Mouse (Mus musculus) frontal cortex, postnatal 36 days (tissue): ENCODE data around the gene Sp6.

Source experiments
- DNase-seq, 2 experiments: peaks; one replicate each; pipeline ENCODE4 v3.0.0; 2022; ENCODE audit warnings: low spot score in 2 of 2

Sp6 gene

GRCm38 (mm10) chr11:97021873-97022484, 8.8 kb downstream of the Sp6 start:
- DNase-seq = peak; percentile 39 to 48

- no peak for DNase-seq
Observed at GRCm38 (mm10) chr11:97024977-97025376, 11.8 kb downstream of the Sp6 start.

DNA sequence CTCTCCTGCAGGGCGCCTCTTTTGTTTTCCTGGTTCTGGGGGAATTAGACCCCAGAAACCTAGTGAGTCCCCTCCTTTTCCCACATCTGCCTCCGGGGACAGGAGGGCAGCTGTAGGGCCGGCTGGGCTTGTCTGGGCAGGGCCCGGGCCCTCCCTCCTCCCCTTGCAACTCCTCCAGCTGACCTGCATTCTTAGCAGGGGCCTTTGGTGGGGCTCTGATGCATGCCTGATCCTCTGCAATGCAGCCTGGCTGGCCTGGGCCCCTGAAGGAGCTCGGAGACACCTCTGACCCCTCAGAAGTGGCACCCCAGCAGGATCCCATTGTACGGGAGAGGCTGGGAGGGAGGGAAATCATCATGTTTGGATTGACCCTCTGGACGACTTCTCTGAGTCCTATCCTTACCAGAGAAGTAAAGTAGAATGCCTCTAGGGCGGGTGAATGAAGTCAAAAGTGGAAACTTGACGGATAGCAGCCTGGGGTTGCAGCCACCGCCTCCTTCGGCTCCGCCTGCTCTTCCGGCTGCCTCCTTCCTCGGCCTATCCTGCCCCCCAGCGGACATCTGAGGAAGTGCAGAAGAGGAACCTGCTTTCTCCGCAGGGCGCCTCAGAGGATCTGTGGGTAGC, 12.6 kb downstream of the Sp6 start:
- DNase-seq = peak; percentile 83

DNA sequence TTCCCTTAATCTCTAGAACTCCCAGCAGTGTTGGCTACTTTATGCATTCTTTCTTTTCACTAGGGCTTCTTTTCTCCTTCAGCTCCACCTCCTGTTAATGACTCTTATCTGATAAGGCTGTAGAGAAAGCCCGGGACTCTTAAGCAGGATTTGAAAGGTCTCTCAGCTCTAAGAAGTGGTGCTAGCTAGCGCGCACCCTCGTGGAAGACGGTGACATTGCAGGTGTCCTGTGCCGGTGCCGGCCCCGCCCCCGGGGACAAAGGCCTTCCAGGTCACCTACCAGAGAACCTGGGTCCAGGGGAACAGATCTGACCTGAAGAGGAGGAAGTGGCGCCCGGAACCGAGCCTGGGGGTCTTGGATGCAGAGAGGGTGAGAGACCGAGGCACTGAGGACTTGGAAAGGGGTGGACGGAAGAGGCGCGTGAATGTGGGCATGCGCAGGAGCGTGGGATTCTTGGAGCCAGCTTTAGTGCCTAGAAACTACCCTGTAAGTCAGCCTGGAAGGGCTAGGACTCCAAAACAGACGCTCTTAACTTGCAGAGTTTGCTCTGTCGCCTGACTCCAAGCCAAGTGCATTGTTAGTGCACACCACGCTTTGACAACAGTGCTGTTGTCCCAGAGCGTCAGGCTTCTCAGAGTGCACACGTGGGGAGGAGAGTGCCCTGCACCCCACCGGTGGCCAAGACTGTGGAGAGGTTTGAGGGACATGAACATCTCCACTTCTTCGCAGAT, 16.7 kb downstream of the Sp6 start, which contains the start of gene Scrn2:
Gene Scrn2, plus strand, starts transcription at position 253 of the 732 bp plus-strand sequence.
- DNase-seq = peak; percentile 80

- DNase-seq = no peak
Observed at GRCm38 (mm10) chr11:97030426-97030825, 17.2 kb downstream of the Sp6 start.

- DNase-seq = no peak
Observed at GRCm38 (mm10) chr11:97031977-97032376, 18.8 kb downstream of the Sp6 start.

DNA sequence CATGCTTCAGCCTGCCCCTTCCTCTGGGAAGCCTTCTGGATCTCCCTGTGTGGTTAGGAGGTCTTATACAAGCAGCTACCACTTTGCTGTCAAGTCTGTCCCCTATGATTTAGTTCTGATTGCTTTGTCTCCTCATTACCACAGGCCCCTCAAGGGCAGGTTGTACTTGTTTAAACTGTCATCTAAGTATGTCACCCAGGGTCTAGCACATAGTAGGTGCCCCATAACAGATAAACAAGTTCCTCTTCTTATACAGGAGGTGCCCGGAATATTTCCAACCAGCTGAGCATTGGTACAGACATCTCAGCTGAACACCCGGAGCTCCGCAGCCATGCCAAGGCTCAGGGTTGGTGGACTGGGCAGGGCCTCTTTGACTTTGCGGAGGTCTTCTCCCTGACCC, 19.3 kb downstream of the Sp6 start:
- no peak for DNase-seq

DNA sequence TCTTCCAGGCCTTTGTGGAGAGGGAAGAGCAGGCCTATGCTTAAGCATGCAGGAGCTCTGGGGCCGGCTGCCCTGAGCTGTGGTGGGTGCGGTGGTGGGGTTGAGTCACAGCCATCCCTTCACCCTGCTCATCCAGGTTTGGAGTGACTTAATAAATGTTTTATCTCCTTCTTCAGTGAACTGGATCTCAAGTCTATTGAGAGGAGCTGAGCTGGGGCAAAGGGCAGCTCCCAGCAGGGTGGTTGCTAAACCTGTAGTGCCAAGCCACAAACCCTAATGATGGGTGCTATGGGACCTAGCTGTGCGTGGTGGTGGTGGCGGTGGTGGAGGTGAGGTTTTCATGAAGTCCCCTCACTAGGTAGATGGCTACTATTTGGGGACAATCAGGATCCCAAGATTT, 20.6 kb downstream of the Sp6 start:
- no peak for DNase-seq

DNA sequence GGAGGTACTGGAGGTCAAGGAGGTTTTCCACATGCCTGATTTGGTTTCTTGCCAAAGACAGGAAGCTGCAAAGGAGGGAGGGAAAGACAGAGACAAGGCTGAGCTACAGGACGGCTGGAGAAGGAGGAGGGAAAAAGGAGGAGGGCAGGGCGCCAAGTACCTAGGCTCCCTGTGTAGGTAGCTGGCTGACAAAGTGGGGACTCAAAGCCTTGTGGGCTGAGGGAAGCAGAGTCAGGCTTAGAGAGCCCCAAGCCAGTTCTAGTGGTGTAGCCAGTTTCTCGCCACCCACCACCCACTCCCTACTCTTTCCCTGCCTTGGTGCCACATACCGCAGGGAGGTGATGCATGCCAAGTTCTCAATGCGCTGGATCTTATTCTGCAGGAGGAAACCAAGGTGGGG, 22.9 kb downstream of the Sp6 start:
- peak; percentile 69 to 72 for DNase-seq

DNA sequence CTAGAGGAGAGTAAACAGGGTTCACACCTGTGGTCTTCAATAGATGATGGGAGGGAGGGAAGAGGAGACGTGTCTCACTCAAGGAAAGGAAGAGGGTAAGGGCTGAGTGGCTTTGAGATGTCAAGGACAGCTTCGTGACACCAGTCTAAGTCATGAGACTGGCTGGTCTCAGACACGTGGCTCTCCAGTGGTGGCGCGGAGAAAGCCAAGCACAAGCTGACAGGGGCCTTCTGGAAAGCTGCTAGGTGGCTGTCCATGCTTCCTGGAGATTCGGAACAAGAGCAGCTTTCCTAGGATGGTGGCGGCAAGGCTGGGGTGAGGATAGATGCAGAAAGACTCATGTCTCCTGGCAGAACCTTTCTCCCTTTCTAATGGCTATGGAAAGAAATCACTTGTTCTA, 25.7 kb downstream of the Sp6 start:
- DNase-seq = no peak

DNA sequence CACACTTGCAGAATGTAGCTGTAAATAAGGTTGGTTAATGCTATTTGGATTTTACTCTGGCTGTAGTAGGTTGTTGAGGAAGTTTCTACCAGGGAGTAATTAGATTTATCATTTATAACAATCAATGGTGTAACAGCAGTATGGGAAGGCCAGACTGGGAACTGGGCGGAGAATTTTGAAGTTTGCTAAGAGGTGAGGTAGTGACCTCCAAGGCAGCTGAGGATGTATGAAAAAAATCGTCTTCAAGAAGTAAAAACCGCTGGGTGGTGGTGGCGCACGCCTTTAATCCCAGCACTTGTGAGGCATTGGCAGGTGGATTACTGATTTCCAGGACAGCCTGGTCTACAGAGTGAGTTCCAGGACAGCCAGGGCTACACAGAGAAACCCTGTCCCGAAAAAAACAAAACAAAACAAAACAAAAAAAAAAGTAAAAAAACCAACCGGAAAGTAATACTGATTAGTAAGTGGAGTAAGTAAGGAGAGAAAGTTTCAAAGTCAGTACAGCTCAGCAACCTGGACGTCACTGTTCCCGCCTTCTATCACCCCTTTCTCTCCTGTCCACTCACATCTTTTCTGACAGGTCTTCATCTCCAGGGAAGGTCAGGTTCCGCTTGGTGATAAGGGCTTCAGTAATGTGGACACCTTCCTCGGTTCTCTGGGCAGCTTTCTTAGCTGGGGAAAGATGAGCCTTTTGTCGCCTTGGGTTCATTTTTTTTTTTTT, 27.3 kb downstream of the Sp6 start:
- DNase-seq = no peak

DNA sequence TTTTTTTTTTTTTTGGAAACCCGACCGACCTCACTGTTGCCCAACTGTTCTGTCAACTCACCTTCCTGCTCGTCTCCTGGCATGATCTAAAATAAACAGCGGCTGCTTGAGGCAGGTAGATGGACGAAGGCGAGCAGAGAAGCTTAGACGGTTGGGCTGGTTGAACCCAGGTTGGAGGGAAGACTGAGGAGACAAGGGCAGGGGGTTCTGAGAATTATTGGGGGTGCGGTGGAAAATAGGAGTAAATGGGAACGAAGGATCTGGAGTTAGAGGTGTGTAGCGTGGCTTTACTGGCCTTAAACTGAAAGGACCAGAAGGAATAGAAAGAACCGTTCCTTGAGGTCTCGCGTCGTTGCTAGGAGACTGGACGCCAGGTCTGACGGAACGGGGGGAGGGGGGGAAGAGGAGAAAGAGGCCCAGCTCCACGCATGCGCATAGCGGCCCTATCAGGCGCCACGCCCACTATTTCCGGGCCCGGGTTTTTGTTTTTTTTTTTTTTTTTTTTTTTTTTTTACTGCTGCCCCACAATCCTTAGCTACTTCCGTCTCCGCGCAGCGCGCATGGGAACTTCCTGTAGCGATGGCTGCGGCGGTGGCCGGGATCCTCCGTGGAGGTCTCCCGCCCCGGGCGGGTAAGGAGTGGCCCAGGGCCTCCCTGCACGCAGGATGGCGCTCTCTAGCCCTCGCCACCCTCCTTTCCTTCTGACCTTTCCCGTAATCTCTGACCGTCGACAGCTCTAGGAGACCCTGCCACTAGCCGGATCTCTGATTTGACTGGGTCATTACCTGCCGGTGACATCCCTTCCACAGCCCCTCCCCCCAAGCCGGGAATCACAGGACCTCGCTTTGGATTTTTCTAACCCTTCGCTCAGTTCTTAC, 28.1 kb downstream of the Sp6 start, which contains the start of the genes Lrrc46 and Mrpl10:
Gene Lrrc46, minus strand, starts transcription at position 386 of the 878 bp plus-strand sequence.
Gene Mrpl10, plus strand, starts transcription at position 539 of the 878 bp plus-strand sequence.
- DNase-seq = peak; percentile 78 to 81

GRCm38 (mm10) chr11:97044902-97045301, 31.7 kb downstream of the Sp6 start:
- peak in 1 of 2 experiments; percentile 27 for DNase-seq

- DNase-seq = no peak
Observed at GRCm38 (mm10) chr11:97045861-97046260, 32.7 kb downstream of the Sp6 start.

DNA sequence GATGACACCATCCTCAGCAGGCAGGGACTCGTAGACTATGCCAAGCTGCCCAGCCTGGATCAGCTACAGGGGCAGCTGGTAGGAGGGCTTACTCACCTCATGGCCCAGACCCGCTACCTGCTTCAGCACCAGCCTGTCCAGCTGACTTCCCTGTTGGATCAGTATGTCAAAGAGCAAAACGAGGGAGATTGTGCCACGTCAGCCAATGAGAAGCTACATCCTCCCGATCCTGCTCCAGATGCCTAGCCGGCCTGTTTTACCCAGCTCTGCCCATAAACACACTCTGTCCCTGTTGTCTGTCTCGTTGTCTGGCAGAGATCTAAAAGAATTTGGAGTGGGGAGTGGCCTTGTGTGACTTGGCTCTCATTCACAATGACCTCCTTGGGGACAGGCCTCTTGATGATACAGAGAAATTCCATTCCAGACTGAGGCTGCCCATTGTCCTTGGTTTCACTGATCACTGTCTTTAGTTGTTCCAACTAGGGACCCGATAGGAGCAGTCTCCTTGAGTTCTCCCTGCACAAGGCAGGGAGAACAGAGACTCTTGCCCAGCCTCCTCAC, 35.0 kb downstream of the Sp6 start:
- DNase-seq = no peak

DNA sequence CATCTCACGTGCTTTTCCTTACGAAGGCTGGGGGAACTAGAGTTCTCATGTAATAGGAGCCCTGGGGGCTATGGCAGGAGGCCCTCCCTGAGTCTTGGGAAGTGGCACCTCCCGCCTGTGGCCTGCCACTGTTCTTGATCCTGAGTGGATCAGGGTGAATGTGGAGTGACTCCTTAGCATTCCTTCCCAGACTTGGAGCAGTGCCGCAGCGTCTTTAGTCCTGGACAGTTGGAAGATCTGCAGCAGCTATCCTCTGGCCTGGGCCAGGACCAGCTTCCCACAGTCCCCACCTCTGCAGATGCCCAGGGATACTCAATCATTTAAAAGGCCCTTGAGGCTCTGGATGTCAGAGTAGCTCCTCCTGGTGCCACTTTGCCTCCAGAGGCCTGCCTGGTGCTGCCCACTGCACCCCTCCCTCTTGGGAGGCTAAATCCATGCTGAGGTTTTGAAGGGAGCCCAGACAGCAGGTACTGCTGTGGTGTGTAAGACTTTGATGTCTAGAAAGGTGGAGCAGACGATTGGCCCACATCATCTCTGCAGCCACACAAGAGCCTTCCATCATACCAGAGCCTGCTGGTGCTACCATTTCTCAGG, 36.4 kb downstream of the Sp6 start:
- DNase-seq = no peak

- peak; percentile 68 to 74 for DNase-seq
Observed at GRCm38 (mm10) chr11:97050216-97050943, 37.2 kb downstream of the Sp6 start, which contains the start of gene Osbpl7. TSS of gene Osbpl7 (plus strand) at chr11:97050628.

DNA sequence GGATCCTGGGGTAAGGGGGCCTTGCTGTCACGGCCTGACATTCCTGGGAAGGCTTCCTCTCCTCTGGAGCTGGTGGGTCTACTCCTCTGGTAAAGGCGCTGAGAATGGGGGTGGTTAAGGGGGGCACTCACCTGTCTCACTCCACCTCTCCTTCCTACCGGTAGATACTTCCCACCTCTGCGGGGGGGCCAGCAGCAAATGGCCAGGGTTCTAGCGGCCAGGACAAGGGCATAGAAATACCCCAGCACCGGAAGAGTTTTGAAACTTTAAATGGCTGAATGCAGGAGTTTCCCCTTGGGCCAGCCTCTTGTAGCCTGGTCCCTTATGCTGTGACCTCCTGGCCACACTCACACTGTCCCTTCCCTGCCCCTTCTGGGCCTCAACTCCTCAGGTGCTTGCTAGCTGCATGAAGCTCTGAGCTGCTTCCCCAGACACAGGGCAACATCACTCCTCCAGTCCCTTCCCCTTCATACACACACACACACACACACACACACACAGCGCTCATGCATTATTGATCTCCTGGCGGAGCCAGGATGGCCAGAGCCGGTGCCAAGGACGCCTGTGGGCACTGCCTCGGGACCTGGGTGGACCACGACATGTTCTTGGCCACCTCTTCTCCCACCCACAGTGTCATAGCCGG, 37.9 kb downstream of the Sp6 start:
- DNase-seq = no peak

DNA sequence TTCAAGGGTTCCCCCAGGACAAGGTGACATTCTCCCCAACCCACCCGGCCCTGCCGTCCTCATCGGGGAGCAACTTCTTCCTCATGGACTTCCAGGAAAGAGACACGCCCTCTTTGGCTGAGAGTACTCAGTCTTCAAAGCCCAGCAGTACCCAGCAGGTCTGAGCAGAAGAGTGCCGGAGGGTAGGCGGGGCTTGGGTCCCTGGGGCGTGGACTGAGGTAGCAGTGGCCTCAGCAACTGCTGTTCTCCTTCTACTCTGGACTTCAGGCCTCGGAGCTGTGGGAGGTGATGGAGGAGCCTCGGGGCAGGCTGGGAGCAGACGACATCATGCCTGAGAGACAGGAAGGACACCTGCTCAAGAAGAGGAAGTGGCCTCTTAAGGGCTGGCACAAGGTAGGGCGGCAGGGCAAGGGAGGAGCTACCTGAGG, 39.0 kb downstream of the Sp6 start:
- DNase-seq = no peak
